Mouse (Mus musculus) stomach, embryonic 14.5 days (tissue): Measurements from ENCODE around the gene B3gntl1. TPM values are rescaled to one million over a fixed set of nuclear protein-coding genes. Genes with fewer than 3 reads are reported as not detected.

ENCODE experiments used
- ATAC-seq: fragments of 200-750 bp; cut with Nextera tagmentation; 2 replicates; pipeline ENCODE4 v1.8.0; 2017; ENCODE audit warnings: low read depth, moderate TSS enrichment; ENCODE audit not compliant: insufficient number of reproducible peaks, insufficient read depth, low FRiP score
- H3K27ac ChIP-seq: fragments of 300-500 bp; sonication (generic); 2 replicates; pipeline ENCODE4 v1.5.1; 2014; ENCODE audit warnings: mild to moderate bottlenecking, low read length, moderate library complexity, mixed read lengths
- H3K27me3 ChIP-seq: fragments of 300-500 bp; sonication (generic); 2 replicates; pipeline ENCODE4 v1.6.1; 2014; ENCODE audit warnings: low read length, control low read depth, mixed read lengths; ENCODE audit not compliant: control insufficient read depth, insufficient read depth
- H3K36me3 ChIP-seq: fragments of 300-500 bp; sonication (generic); 2 replicates; pipeline ENCODE4 v1.6.1; 2014; ENCODE audit warnings: mild to moderate bottlenecking, control low read depth, low read length, moderate library complexity, mixed read lengths; ENCODE audit not compliant: control insufficient read depth, insufficient read depth
- H3K4me1 ChIP-seq: fragments of 300-500 bp; sonication (generic); 2 replicates; pipeline ENCODE4 v1.6.1; 2014; ENCODE audit warnings: low read length, control low read depth, mixed read lengths; ENCODE audit not compliant: control insufficient read depth, insufficient read depth
- H3K4me2 ChIP-seq: fragments of 300-500 bp; sonication (generic); replicated peaks from 2 replicates; pipeline ENCODE4 v1.6.1; 2014; ENCODE audit warnings: low read depth, low read length, control low read depth
- H3K4me3 ChIP-seq: fragments of 300-500 bp; sonication (generic); 2 replicates; pipeline ENCODE4 v1.5.1; 2014; ENCODE audit warnings: low read depth, low read length, control low read depth
- H3K9ac ChIP-seq: fragments of 300-500 bp; sonication (generic); replicated peaks from 2 replicates; pipeline ENCODE4 v1.6.1; 2014; ENCODE audit warnings: low read depth, mild to moderate bottlenecking, control low read depth, low read length, moderate library complexity, mixed read lengths
- H3K9me3 ChIP-seq: fragments of 300-500 bp; sonication (generic); 2 replicates; pipeline ENCODE4 v1.6.1; 2016; ENCODE audit warnings: low read depth, low read length, control low read depth; ENCODE audit not compliant: control insufficient read depth
- WGBS: fragments of 180-500 bp; shearing (Covaris S2); extraction: QIAGEN DNeasy Blood & Tissue Kit; methylation state at CpG from one replicate; pipeline ENCODE4 v1.1.7; 2014; 5-methylcytosine and 5-hydroxymethylcytosine counted together
- polyA plus RNA-seq: library from polyadenylated mRNA; unstranded; fragments of >200 nt; fragmentation: Nextera tagmentation; extraction: Ambion mirVana; gene quantifications from 2 replicates; pipeline ENCODE4 v1.2.1, GENCODE M21; 2014

The B3gntl1 gene
- polyA plus RNA-seq = 9.0 and 9.2 TPM in 2 replicates

DNA sequence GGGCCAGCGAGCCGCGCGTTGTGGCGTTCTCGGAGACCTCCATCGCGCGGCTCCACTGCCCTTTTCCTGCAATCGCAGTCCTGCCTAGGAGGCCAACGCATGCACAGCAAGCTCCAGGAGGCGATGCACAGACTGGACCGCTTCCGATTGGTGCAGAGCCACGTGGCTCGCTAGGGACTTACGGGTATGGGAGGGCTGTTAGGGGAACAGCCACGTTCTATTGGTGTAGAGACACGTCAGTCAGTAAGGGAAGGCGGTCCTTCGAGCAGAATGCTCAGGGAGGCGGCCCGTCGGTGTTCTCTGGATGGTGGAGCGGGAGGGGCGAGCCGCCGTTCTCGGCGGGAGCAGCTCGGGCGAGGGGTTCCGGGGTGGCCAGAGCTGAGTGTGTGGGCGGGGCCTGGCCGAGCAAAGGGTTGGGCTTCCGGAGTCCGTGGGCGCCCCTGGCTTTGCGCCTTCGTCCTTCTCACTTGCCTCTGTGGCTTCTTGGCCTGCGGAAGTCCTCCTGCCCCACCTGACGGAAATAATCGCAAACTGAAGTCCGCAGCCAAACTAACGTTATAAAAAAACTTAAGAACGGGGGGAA lies at the start of gene B3gntl1:
TSS of gene B3gntl1 (minus strand) at position 164 of the 583 bp plus-strand sequence.
- H3K4me1 ChIP-seq = no peaks in the 10 kb centered on the region; the same call in 1 of the 2 replicates
- peak within 1 kb of the TSS; percentile 56 for H3K9ac ChIP-seq
- peak; percentile 100 for ATAC-seq
- H3K4me3 ChIP-seq = peak within 1 kb of the TSS; percentile 63
- peak within 1 kb of the TSS; percentile 57 for H3K4me2 ChIP-seq
- peaks cover 3% of the 10 kb centered on the region; the same call in 1 of the 2 replicates for H3K36me3 ChIP-seq
- no peaks in the 10 kb centered on the region for H3K9me3 ChIP-seq
- WGBS = under 1% methylated on average over 46 of the region's 46 CpGs
- peak within 1 kb of the TSS; percentile 87 for H3K27ac ChIP-seq
- H3K27me3 ChIP-seq = no peaks in the 10 kb centered on the region

DNA sequence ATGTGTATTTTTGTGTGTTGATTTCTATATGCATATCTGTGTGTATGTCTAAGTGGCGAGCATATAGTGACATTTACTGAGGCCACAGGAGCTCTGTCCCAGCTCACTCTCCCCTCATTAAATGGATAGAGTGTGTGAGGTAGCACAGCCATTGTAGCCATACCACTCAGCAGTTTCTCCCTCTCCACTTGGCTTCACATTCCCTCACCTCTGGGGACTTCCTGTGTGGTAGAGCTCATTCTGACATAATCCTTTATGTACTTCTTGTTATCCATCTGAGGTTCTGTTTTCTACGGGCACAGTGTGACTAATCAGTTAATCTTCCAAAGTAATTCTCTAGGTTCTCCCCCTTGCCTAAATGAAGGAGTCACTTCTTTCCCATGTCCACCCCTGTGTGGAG lies 49.5 kb upstream of the B3gntl1 start:
- Histone ChIP-seq H3K27me3 (no peaks in the 10 kb centered on the region), H3K4me1 (no peaks in the 10 kb centered on the region; the same call in 1 of the 2 replicates), H3K27ac (no peak overlapping the region), H3K9me3 (no peaks in the 10 kb centered on the region), H3K9ac (no peak overlapping the region), H3K36me3 (no peaks in the 10 kb centered on the region), H3K4me2 (no peak overlapping the region), H3K4me3 (no peak overlapping the region)
- no peak for ATAC-seq
- 78% methylated on average over 2 of the region's 2 CpGs for WGBS

- H3K4me1 ChIP-seq = no peaks in the 10 kb centered on the region; the same call in 1 of the 2 replicates
- H3K27ac ChIP-seq = no peak overlapping the region
- no peak for ATAC-seq
- no peak overlapping the region for H3K4me3 ChIP-seq
- 86% methylated on average over 3 of the region's 3 CpGs for WGBS
- H3K9ac ChIP-seq = no peak overlapping the region
- H3K27me3 ChIP-seq = no peaks in the 10 kb centered on the region
- H3K4me2 ChIP-seq = no peak overlapping the region
- no peaks in the 10 kb centered on the region for H3K9me3 ChIP-seq
- H3K36me3 ChIP-seq = peaks cover 3% of the 10 kb centered on the region; the same call in 1 of the 2 replicates
These were observed 47.8 kb upstream of the B3gntl1 start for GRCm38 (mm10) chr11:121720752-121721151.

- Histone ChIP-seq H3K9ac (no peak overlapping the region), H3K4me3 (no peak overlapping the region), H3K9me3 (no peaks in the 10 kb centered on the region), H3K27me3 (no peaks in the 10 kb centered on the region), H3K27ac (peak overlapping the region; percentile 1; the same call in 1 of the 2 replicates), H3K36me3 (peaks cover 6% of the 10 kb centered on the region; the same call in 1 of the 2 replicates), H3K4me2 (no peak overlapping the region), H3K4me1 (peaks cover 5% of the 10 kb centered on the region)
- 43% methylated on average over 6 of the region's 6 CpGs for WGBS
- ATAC-seq = peak; percentile 84
These were observed 44.8 kb upstream of the B3gntl1 start for GRCm38 (mm10) chr11:121717724-121718123.

- H3K27me3 ChIP-seq = no peaks in the 10 kb centered on the region
- H3K4me1 ChIP-seq = peaks cover 5% of the 10 kb centered on the region
- no peak overlapping the region for H3K4me3 ChIP-seq
- H3K9ac ChIP-seq = no peak overlapping the region
- no peaks in the 10 kb centered on the region for H3K9me3 ChIP-seq
- peaks cover 6% of the 10 kb centered on the region; the same call in 1 of the 2 replicates for H3K36me3 ChIP-seq
- peak; percentile 33; the same call in 1 of the 2 replicates for ATAC-seq
- 65% methylated on average over 2 of the region's 2 CpGs for WGBS
- peak overlapping the region; percentile 73; the same call in 1 of the 2 replicates for H3K27ac ChIP-seq
- H3K4me2 ChIP-seq = no peak overlapping the region
These were observed 42.0 kb upstream of the B3gntl1 start for GRCm38 (mm10) chr11:121714745-121715485.

DNA sequence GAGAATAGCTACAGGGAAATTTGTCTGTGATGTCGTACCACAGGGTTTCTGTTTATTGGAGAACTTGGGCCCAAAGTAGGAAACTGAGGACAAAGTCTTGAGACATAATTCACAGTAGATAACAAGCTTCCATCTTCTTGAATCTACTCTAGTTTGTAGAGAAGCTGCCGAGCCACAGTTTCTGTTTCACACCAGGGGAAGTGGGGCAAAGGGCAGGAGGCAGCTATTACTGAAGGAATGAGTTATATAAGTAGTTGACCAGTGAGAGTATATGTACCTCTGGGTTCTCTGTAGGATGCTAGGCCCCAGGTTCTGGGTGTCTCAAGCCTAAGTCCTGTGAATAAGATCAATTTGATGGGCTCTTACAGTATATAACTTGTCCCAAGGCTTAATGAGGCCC lies 40.6 kb upstream of the B3gntl1 start:
- no peak for ATAC-seq
- Histone ChIP-seq H3K4me3 (no peak overlapping the region), H3K36me3 (peaks cover 6% of the 10 kb centered on the region; the same call in 1 of the 2 replicates), H3K27ac (peak overlapping the region; percentile 73; the same call in 1 of the 2 replicates), H3K9me3 (no peaks in the 10 kb centered on the region), H3K9ac (no peak overlapping the region), H3K4me2 (no peak overlapping the region), H3K27me3 (no peaks in the 10 kb centered on the region), H3K4me1 (peaks cover 5% of the 10 kb centered on the region)
- WGBS = 82% methylated on average over 2 of the region's 2 CpGs

DNA sequence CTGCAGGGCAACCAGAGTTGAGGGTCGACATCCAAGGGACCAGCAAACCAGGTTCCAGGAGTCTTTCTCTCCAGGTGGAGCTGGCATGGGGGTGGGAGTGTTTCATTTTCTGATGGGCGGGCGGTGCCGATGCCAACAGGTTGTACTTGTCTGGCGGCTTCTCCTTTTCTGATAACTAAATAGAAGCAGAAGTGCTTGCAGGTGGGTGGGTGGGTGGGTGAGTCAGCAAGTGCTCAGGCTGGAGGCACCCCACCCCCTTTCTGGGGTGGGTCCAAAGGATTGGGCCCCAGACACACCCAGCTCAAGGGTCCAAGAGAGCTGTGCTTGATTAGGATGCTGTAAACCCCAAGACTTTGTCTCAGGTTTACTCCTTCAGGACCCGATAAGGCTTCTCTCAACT lies 40.0 kb upstream of the B3gntl1 start:
- Histone ChIP-seq H3K9ac (no peak overlapping the region), H3K4me1 (peaks cover 5% of the 10 kb centered on the region; the same call in 1 of the 2 replicates), H3K4me2 (no peak overlapping the region), H3K36me3 (peaks cover 6% of the 10 kb centered on the region; the same call in 1 of the 2 replicates), H3K27me3 (no peaks in the 10 kb centered on the region), H3K27ac (peak overlapping the region; percentile 73; the same call in 1 of the 2 replicates), H3K9me3 (no peaks in the 10 kb centered on the region), H3K4me3 (no peak overlapping the region)
- 76% methylated on average over 6 of the region's 6 CpGs for WGBS
- ATAC-seq = peak; percentile 70

DNA sequence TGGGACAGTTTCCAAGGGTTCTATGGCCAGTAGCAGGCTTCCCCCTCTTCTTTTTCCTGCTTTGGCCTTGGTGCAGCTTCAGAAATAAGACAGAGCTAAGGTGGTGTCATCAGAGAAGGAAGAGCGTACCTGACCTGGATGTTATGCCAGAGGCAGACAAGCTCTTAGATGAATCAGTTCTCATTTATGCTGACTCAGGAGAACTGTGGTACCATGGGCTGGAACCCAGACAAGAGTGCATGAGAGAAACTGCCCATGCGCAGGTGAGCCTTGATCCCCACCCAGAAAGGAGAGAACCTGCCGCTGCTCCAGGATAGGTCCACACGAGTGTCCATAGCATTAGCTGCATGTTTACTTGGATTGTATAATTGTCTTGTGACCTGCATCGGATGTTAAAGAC lies 37.3 kb upstream of the B3gntl1 start:
- Histone ChIP-seq H3K4me1 (peaks cover 8% of the 10 kb centered on the region; the same call in 1 of the 2 replicates), H3K4me2 (no peak overlapping the region), H3K36me3 (no peaks in the 10 kb centered on the region), H3K9me3 (no peaks in the 10 kb centered on the region), H3K9ac (no peak overlapping the region), H3K27me3 (no peaks in the 10 kb centered on the region), H3K4me3 (no peak overlapping the region), H3K27ac (no peak overlapping the region)
- 93% methylated on average over 5 of the region's 5 CpGs for WGBS
- no peak for ATAC-seq
